Mouse (Mus musculus) liver, adult 2 months (tissue): ENCODE results near the gene Efna2. TPM values are rescaled to one million over a fixed set of nuclear protein-coding genes. Genes with fewer than 3 reads are reported as not detected.

ENCODE experiments used
- DNase-seq: peaks from one replicate; pipeline ENCODE4 v3.0.0-alpha.2; 2011; ENCODE audit warnings: low read depth, low spot score; ENCODE audit errors: extremely low read depth
- H3K27ac ChIP-seq: fragments of 200-500 bp; replicated peaks from 2 replicates; pipeline ENCODE4 v1.5.1; 2012; ENCODE audit warnings: low read depth, mild to moderate bottlenecking, control low read depth, inconsistent platforms, low read length; ENCODE audit not compliant: insufficient read depth
- H3K27me3 ChIP-seq: fragments of 200-500 bp; 2 replicates; pipeline ENCODE4 v1.6.1; 2012; ENCODE audit warnings: mild to moderate bottlenecking, moderate library complexity, low read length, inconsistent platforms; ENCODE audit not compliant: control insufficient read depth, insufficient read depth
- H3K36me3 ChIP-seq: fragments of 200-500 bp; 2 replicates; pipeline ENCODE4 v1.6.1; 2012; ENCODE audit warnings: low read length, inconsistent platforms; ENCODE audit not compliant: control insufficient read depth, insufficient read depth
- H3K4me1 ChIP-seq: fragments of 200-500 bp; 2 replicates; pipeline ENCODE4 v1.6.1; 2011; ENCODE audit warnings: low read length; ENCODE audit not compliant: control insufficient read depth, insufficient read depth
- H3K4me3 ChIP-seq: fragments of 200-500 bp; 2 replicates; pipeline ENCODE4 v1.5.1; 2011; ENCODE audit warnings: low read depth, mild to moderate bottlenecking, control low read depth, low read length, moderate library complexity; ENCODE audit not compliant: insufficient read depth
- H3K79me2 ChIP-seq: fragments of 200-500 bp; 2 replicates; pipeline ENCODE4 v1.6.1; 2012; ENCODE audit warnings: inconsistent platforms, mild to moderate bottlenecking, low read length, moderate library complexity; ENCODE audit not compliant: control insufficient read depth, insufficient read depth
- H3K9ac ChIP-seq: fragments of 200-500 bp; 2 replicates; pipeline ENCODE4 v1.6.1; 2012; ENCODE audit warnings: low read depth, mild to moderate bottlenecking, control low read depth, inconsistent platforms, low read length
- CTCF ChIP-seq: fragments of 200-500 bp; IDR thresholded peaks from 2 replicates; pipeline ENCODE4 v1.5.1; 2011; ENCODE audit warnings: low read depth, low read length, control low read depth
- POLR2A ChIP-seq: fragments of 200-500 bp; IDR thresholded peaks from 2 replicates; pipeline ENCODE4 v1.6.1; 2011; ENCODE audit warnings: low read length, control low read depth; ENCODE audit not compliant: insufficient read depth; ENCODE audit errors: extremely low read depth
- WGBS: fragments of 180-500 bp; shearing (Covaris S2); methylation state at CpG from one replicate; pipeline ENCODE4 v1.1.7; 2018; 5-methylcytosine and 5-hydroxymethylcytosine counted together
- polyA plus RNA-seq: library from polyadenylated mRNA; depleted of rRNA; stranded (reverse); fragments of >200 nt; gene quantifications from 2 replicates; pipeline ENCODE4 v1.2.3, GENCODE M21; 2012
- total RNA-seq: library from RNA; depleted of rRNA; stranded (reverse); fragments of >200 nt; gene quantifications from 2 replicates; pipeline ENCODE4 v1.2.3, GENCODE M21; 2014

Gene Efna2
- total and polyA plus RNA-seq, 2 experiments, result under 0.01 to 0.26 TPM

DNA sequence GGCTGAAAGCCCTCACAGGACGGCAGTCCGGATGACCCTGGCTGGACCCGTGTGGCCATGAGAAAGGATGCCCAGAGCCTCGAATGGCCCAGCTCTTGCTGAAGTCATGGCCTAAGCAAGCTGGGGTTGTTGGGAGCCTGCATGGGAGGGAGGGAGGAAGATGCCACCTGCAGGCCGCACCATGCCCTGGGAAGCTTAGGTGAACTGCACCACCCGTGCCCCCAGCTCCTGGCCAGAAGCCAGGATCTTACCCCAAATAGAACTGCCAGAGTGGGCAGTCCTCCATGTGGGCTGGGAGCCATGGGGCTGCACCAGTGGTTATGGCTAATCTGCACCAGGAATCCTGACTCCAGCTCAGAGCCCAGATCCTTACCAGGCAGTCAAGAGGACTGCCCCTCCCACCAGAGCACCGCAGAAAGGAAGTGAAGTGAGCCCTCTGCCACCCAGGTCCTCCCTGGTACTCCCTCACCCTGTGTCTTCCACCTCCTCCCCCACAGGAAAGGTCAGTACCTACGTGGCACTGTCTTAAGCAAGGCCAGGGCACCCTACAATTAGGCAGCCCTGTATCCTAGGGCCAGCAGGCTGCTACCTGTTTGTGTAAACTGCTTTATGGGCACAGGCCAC is 45.9 kb upstream of the Efna2 start:
- no peaks in the 10 kb centered on the region; the same call in 1 of the 2 replicates for H3K36me3 ChIP-seq
- H3K27me3 ChIP-seq, result no peaks in the 10 kb centered on the region
- H3K27ac ChIP-seq, result no peak overlapping the region
- no peak overlapping the region for H3K4me3 ChIP-seq
- H3K9ac ChIP-seq, result no peak overlapping the region
- WGBS, result 39% methylated on average over 8 of the region's 8 CpGs
- peaks cover 36% of the 10 kb centered on the region for H3K4me1 ChIP-seq
- DNase-seq, result no peak
- TF ChIP-seq CTCF (peak; percentile 44), POLR2A (no peak)
- peaks cover 7% of the 10 kb centered on the region; the same call in 1 of the 2 replicates for H3K79me2 ChIP-seq

DNA sequence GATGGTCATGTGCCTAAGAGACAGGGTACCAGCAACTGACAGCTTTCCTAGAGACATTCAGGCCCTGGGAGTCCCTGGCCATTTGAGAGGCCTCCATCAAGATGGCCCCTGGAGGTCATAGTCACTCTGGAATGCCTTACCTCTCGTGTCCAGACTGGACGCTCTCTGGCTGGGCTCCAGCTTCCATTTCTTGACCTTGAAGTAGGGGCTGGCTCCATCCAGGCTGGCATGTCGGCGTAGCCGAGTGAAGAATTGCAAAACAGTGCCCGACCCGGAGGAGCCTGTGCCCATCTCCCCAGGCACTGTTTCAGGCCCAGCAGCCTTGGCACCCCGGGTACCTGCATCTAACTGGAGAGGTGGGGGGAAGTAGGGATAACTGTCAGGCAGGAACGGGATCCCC is 44.9 kb upstream of the Efna2 start:
- H3K27me3 ChIP-seq, result no peaks in the 10 kb centered on the region
- H3K27ac ChIP-seq, result no peak overlapping the region
- H3K4me1 ChIP-seq, result peaks cover 31% of the 10 kb centered on the region
- no peak overlapping the region for H3K9ac ChIP-seq
- 86% methylated on average over 9 of the region's 9 CpGs for WGBS
- no peak for DNase-seq
- no peaks in the 10 kb centered on the region for H3K36me3 ChIP-seq
- TF ChIP-seq CTCF, result no peak
- no peak for TF ChIP-seq POLR2A
- no peak overlapping the region for H3K4me3 ChIP-seq
- peaks cover 7% of the 10 kb centered on the region; the same call in 1 of the 2 replicates for H3K79me2 ChIP-seq

DNA sequence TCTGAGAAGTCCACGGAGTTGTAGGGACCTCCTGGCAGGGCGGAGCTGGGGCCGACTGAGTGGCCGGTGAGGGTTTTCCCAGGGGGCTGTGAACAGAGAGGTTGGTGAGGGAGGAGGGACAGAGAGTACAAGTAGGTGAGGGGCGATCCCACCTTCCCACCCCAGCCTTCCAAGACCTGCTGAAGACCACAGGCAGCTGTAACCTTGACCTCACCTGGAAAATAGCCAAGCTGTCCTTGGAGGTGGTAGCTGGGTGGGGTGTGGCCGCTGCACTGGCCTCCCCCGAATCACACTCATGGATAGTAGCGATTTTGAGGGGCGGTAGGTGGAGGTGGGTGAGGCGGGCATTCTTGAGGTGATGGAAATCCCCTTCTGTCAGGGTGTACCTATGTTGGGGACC is 44.1 kb upstream of the Efna2 start:
- WGBS, result 86% methylated on average over 10 of the region's 10 CpGs
- TF ChIP-seq CTCF (no peak), POLR2A (no peak)
- H3K9ac ChIP-seq, result no peak overlapping the region
- no peak for DNase-seq
- no peak overlapping the region for H3K27ac ChIP-seq
- H3K27me3 ChIP-seq, result no peaks in the 10 kb centered on the region
- H3K79me2 ChIP-seq, result peaks cover 7% of the 10 kb centered on the region; the same call in 1 of the 2 replicates
- H3K4me1 ChIP-seq, result peaks cover 25% of the 10 kb centered on the region
- no peaks in the 10 kb centered on the region for H3K36me3 ChIP-seq
- H3K4me3 ChIP-seq, result no peak overlapping the region

DNA sequence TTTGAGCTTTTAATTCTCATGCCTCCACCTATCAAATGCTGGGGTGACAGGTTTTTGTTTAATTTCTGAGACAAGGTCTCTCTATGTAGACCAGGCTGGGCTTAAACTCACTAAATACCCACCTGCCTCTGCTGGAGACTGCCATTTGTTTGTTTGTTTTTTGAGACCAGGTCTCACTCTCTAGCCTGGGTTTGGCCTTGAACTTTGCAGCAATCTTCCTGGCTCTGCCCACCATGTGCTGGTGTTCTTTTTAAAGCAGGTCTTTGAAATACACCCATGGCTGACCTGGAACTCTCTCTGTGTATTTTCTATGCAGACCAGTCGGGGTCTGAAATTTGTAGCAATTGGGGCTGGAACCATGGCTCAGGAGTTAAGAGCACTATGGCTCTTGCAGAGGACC is 43.6 kb upstream of the Efna2 start:
- peaks cover 23% of the 10 kb centered on the region for H3K4me1 ChIP-seq
- TF ChIP-seq POLR2A (no peak), CTCF (no peak)
- H3K36me3 ChIP-seq, result no peaks in the 10 kb centered on the region
- H3K27ac ChIP-seq, result no peak overlapping the region
- no peak overlapping the region for H3K9ac ChIP-seq
- H3K4me3 ChIP-seq, result no peak overlapping the region
- H3K79me2 ChIP-seq, result peaks cover 7% of the 10 kb centered on the region; the same call in 1 of the 2 replicates
- DNase-seq, result peak; percentile 68
- no peaks in the 10 kb centered on the region for H3K27me3 ChIP-seq
- WGBS, result 62% methylated on average over 1 of the region's 1 CpGs

DNA sequence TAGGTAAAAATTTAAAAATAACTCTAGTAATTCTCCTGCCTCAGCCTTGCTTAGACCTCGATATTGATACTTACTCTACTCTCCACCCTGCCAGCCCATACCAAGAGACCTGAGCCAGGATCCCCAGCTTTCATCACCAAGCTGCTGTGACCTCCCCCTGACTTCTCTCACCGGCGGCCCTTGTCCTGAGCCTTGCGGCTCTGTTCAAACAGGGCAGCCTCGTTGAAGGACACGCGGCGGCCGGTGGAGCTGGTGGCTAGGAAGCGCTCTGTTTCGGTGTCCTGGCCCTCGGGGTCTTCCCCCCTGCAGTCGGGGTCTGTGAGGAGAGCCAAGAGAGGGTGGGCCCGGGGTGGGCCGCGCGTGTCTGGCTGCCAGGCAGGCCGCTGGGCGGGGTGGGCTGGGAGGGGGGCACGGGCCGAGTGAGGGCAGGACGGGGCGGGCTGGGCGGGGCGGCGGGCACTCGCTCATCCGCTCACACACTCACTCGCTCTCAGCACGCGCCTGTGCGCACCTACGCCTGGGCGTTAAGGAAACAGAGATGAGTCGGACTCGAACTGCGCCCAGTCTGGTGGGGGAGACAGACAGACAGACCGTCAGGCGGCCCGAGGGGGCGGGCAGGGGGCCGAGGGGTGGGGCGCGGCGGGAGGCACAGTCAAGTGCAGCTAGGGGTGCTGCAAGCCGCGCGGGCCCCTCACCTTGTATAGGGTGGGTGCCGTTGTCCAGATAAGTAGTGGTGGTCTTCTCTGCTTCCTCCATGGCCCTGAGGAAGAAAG is 42.9 kb upstream of the Efna2 start:
- Histone ChIP-seq H3K79me2 (peaks cover 6% of the 10 kb centered on the region; the same call in 1 of the 2 replicates), H3K4me3 (no peak overlapping the region), H3K27ac (no peak overlapping the region), H3K4me1 (peaks cover 17% of the 10 kb centered on the region), H3K27me3 (no peaks in the 10 kb centered on the region), H3K9ac (no peak overlapping the region), H3K36me3 (no peaks in the 10 kb centered on the region)
- no peak for TF ChIP-seq POLR2A
- TF ChIP-seq CTCF, result no peak
- 23% methylated on average over 49 of the region's 49 CpGs for WGBS
- no peak for DNase-seq
